Mouse (Mus musculus): ENCODE data around the gene Shq1. TPM values are rescaled to one million over a fixed set of nuclear protein-coding genes. Genes with fewer than 3 reads are reported as not detected.

Shq1 gene
- total and polyA plus RNA-seq, 2 experiments from 2014 or later: 3.7 to 4.3 TPM

DNA sequence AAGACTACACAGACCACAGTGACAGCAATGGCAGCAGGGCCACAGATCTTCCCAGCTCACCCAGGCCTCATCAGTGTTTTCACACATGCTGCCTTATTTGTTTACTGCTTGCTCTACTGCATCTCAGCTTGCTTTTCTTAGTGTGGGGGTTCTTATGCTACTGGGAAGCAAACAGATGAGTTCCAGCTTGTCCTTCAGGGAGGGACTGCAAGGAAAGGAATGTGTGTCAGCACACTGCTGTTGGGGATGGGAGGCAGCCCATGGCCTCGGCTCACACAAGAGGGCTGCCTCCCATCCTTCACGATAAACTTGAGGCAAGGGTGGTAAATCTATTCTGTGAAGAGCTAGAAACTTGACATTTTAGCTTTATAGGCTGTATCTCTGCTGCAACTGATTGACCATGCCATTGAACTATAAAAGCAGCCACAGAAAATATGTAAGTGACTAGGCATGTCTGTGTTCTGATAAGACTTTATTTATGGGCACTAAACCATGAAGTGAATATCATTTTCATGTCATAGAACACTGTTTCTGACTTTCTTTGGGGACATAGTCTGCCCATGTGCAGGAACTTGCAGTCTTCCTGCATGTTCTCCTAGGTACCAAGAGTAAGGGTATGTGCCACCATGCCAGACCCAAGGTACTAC, 48.0 kb downstream of the Shq1 start:
- DNase-seq (ENCODE audit: low spot score): no peak
- no peak overlapping the region for H3K4me3 ChIP-seq (ENCODE audit: low read depth, low read length)
- no peaks in the 10 kb centered on the region for H3K9me3 ChIP-seq (ENCODE audit: low read length)
- no peaks in the 10 kb centered on the region for H3K27me3 ChIP-seq (ENCODE audit: insufficient read depth, low read length)
- H3K36me3 ChIP-seq (ENCODE audit: insufficient read depth, low read length): no peaks in the 10 kb centered on the region
- H3K4me2 ChIP-seq (ENCODE audit: low read depth, low read length, poor library complexity, severe bottlenecking): no peak overlapping the region
- 87% methylated on average over 2 of the region's 2 CpGs for WGBS
- H3K27ac ChIP-seq (ENCODE audit: low read depth, low read length): no peak overlapping the region
- no peaks in the 10 kb centered on the region for H3K4me1 ChIP-seq (ENCODE audit: insufficient read depth, low read length)
- ATAC-seq (ENCODE audit: low FRiP score): no peak
- no peak overlapping the region for H3K9ac ChIP-seq (replicated peaks; ENCODE audit: low read length, poor library complexity, severe bottlenecking)
- no peak for TF ChIP-seq CTCF (IDR thresholded peaks at IDR 0.05)

DNA sequence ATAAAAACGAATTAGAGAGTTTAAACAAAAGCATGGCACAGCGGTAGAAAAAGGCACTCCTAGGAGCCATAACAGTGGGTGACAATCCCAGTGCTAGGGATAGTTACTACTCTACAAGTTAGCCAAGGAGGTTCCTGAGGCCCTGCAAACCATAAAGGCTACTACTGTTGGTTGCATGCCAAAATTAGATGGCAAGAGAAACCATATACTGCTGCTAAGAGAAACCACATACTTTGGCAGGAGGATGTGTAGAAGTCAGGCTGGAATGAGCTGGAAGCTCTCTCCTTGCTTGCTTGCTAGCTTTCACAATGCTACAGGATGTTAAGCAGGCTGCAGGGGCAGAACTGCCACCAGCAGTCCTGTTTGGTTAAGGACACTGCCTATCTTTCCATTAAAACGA, 50.5 kb downstream of the Shq1 start:
- no peaks in the 10 kb centered on the region for H3K9me3 ChIP-seq (ENCODE audit: low read length)
- no peak overlapping the region for H3K4me3 ChIP-seq (ENCODE audit: low read depth, low read length)
- no peak for TF ChIP-seq CTCF (IDR thresholded peaks at IDR 0.05)
- no peaks in the 10 kb centered on the region for H3K4me1 ChIP-seq (ENCODE audit: insufficient read depth, low read length)
- no peak overlapping the region for H3K27ac ChIP-seq (ENCODE audit: low read depth, low read length)
- no peak overlapping the region for H3K4me2 ChIP-seq (ENCODE audit: low read depth, low read length, poor library complexity, severe bottlenecking)
- H3K36me3 ChIP-seq (ENCODE audit: insufficient read depth, low read length): no peaks in the 10 kb centered on the region
- DNase-seq (ENCODE audit: low spot score) (no peak), ATAC-seq (ENCODE audit: low FRiP score) (no peak)
- H3K27me3 ChIP-seq (ENCODE audit: insufficient read depth, low read length): no peaks in the 10 kb centered on the region
- 82% methylated on average over 3 of the region's 3 CpGs for WGBS
- H3K9ac ChIP-seq (replicated peaks; ENCODE audit: low read length, poor library complexity, severe bottlenecking): no peak overlapping the region

DNA sequence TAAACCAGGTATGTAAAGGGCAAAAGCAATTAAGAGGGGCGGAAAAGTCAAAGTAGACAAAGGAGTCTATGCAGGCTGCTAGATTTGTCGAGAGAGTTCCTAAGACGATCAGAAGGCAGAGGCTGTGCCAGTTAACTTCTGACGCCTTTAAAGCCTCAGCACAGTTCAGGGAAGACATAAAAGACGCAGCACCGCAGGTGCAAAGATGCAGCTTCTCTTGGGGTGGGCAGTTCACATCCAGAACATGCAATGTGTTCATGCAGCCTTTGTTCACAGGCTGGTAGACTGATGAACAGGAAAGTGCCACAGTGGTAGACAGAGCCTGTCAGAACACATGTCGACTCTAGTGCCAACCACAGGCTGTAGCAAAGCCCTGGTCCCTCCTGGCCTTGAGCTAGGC, 51.6 kb downstream of the Shq1 start:
- 94% methylated on average over 7 of the region's 7 CpGs for WGBS
- Histone ChIP-seq H3K9ac (replicated peaks; ENCODE audit: low read length, poor library complexity, severe bottlenecking) (no peak overlapping the region), H3K36me3 (ENCODE audit: insufficient read depth, low read length) (no peaks in the 10 kb centered on the region), H3K4me1 (ENCODE audit: insufficient read depth, low read length) (no peaks in the 10 kb centered on the region), H3K9me3 (ENCODE audit: low read length) (no peaks in the 10 kb centered on the region), H3K4me2 (ENCODE audit: low read depth, low read length, poor library complexity, severe bottlenecking) (no peak overlapping the region), H3K27me3 (ENCODE audit: insufficient read depth, low read length) (no peaks in the 10 kb centered on the region), H3K27ac (ENCODE audit: low read depth, low read length) (no peak overlapping the region), H3K4me3 (ENCODE audit: low read depth, low read length) (no peak overlapping the region)
- no peak for TF ChIP-seq CTCF (IDR thresholded peaks at IDR 0.05)
- no peak for ATAC-seq (ENCODE audit: low FRiP score)
- DNase-seq (ENCODE audit: low spot score): no peak

DNA sequence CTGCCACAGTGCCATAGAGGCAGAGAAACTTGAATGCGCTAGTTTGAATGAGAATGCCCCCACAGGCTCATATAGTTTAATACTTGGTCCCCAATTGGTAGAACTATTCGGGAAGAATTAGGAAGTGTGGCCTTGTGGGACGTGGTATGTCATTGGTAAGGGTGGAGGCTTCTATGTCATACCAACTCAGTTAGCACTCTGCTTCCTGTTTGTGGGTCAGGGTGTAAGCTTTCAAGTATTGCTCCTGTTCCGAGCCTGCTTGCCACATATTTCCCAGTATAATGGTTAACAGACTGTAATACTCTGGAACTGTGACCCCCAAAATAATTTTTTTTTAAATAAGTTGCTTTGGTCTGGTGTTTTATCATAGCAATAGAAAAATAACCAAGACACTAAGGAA, 54.8 kb downstream of the Shq1 start:
- H3K4me1 ChIP-seq (ENCODE audit: insufficient read depth, low read length): no peaks in the 10 kb centered on the region
- no peak overlapping the region for H3K27ac ChIP-seq (ENCODE audit: low read depth, low read length)
- ATAC-seq (ENCODE audit: low FRiP score) (no peak), DNase-seq (ENCODE audit: low spot score) (no peak)
- no peaks in the 10 kb centered on the region for H3K9me3 ChIP-seq (ENCODE audit: low read length)
- H3K4me3 ChIP-seq (ENCODE audit: low read depth, low read length): no peak overlapping the region
- TF ChIP-seq CTCF (IDR thresholded peaks at IDR 0.05): no peak
- H3K36me3 ChIP-seq (ENCODE audit: insufficient read depth, low read length): no peaks in the 10 kb centered on the region
- no peak overlapping the region for H3K4me2 ChIP-seq (ENCODE audit: low read depth, low read length, poor library complexity, severe bottlenecking)
- WGBS: 95% methylated on average over 4 of the region's 4 CpGs
- H3K27me3 ChIP-seq (ENCODE audit: insufficient read depth, low read length): no peaks in the 10 kb centered on the region
- H3K9ac ChIP-seq (replicated peaks; ENCODE audit: low read length, poor library complexity, severe bottlenecking): no peak overlapping the region

DNA sequence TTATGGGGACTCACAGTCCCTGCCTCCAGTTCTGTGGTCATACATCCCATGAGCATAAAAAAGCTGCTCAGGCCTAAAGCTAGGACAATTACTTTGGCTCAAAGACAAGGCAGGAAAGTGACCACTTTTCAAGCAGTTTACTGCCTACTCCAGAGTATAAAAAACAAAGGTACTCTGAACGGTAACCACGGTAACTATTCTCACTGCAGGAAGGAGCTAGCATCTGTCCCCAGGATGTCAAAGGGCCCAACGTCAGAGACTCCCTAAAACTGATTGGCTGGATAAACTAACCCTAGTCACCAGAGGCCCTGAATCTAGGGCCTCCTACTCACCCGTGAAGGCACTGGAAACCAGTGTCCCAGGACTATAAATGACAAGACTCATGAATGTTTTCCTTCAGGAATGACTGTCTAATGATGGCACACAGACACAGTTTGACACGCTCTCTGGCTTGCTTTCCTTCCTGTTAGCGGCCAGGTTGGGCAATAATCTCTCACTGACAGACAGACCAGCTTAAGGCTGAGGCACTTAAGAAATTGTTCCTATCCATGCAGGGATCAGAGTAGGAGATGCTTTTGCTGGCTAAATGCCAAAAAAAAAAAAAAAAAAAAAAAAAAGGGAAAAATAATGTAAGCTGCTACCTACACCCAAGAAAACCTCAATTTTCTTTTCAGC, 57.2 kb downstream of the Shq1 start:
- WGBS: 41% methylated on average over 6 of the region's 6 CpGs
- DNase-seq (ENCODE audit: low spot score) (peak; percentile 12), ATAC-seq (ENCODE audit: low FRiP score) (no peak)
- Histone ChIP-seq H3K27me3 (ENCODE audit: insufficient read depth, low read length) (no peaks in the 10 kb centered on the region), H3K9me3 (ENCODE audit: low read length) (no peaks in the 10 kb centered on the region), H3K27ac (ENCODE audit: low read depth, low read length) (no peak overlapping the region), H3K9ac (replicated peaks; ENCODE audit: low read length, poor library complexity, severe bottlenecking) (no peak overlapping the region), H3K36me3 (ENCODE audit: insufficient read depth, low read length) (no peaks in the 10 kb centered on the region), H3K4me1 (ENCODE audit: insufficient read depth, low read length) (no peaks in the 10 kb centered on the region), H3K4me3 (ENCODE audit: low read depth, low read length) (no peak overlapping the region), H3K4me2 (ENCODE audit: low read depth, low read length, poor library complexity, severe bottlenecking) (no peak overlapping the region)
- TF ChIP-seq CTCF (IDR thresholded peaks at IDR 0.05): no peak

DNA sequence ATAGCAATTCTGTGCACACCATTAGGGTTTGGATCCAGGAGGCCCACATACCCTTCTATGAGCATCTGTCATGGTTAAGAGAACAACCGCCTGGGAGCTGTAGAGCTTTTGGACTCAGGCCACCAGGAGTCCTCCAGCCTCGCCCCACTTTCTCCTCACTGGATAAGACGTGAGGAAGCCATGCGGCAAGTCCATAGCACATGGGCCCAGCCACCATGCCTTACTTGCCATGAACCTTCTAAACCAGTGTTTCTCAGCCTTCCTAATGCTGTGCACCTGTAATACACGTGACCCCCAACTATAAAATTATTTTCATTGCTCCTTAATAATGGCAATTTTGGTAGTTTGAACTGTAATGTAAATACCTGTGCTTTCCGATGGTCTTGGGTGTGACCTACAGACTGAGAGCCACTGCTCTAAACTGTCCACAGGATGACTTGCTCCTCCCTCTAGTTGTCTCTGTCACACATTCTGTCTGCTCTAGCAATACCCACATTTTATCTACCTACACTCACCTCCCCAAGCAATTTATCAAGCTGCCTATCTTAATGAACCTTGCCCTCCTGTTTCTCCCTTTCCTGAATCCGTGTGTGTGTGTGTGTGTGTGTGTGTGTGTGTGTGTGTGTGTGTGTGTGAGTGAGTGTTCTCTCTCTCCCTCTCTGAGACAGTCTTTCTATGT, 59.9 kb downstream of the Shq1 start:
- Histone ChIP-seq H3K9ac (replicated peaks; ENCODE audit: low read length, poor library complexity, severe bottlenecking) (no peak overlapping the region), H3K36me3 (ENCODE audit: insufficient read depth, low read length) (no peaks in the 10 kb centered on the region), H3K4me1 (ENCODE audit: insufficient read depth, low read length) (no peaks in the 10 kb centered on the region), H3K27ac (ENCODE audit: low read depth, low read length) (no peak overlapping the region), H3K4me3 (ENCODE audit: low read depth, low read length) (no peak overlapping the region), H3K4me2 (ENCODE audit: low read depth, low read length, poor library complexity, severe bottlenecking) (no peak overlapping the region), H3K27me3 (ENCODE audit: insufficient read depth, low read length) (no peaks in the 10 kb centered on the region), H3K9me3 (ENCODE audit: low read length) (no peaks in the 10 kb centered on the region)
- ATAC-seq (ENCODE audit: low FRiP score): no peak
- TF ChIP-seq CTCF (IDR thresholded peaks at IDR 0.05): no peak
- 92% methylated on average over 7 of the region's 7 CpGs for WGBS
- DNase-seq (ENCODE audit: low spot score): no peak

Data from midbrain, postnatal 0 days (tissue).